Mouse (Mus musculus): ENCODE measurements around the gene Trim67. TPM values are rescaled to one million over a fixed set of nuclear protein-coding genes. Genes with fewer than 3 reads are reported as not detected.

The Trim67 gene
- total and polyA plus RNA-seq, 3 experiments, result 0.52 to 3.5 (median 1.4) TPM

- no peak for DNase-seq
These were observed 85.2 kb downstream of the Trim67 start for GRCm38 (mm10) chr8:124878141-124878540.

GRCm38 (mm10) chr8:124878946-124879526 is 86.1 kb downstream of the Trim67 start:
- no peak for DNase-seq

Other genes with a start within 250 kb of the Trim67 start
- 10 to 100 TPM in 1 of 2 experiments, 1 to 10 TPM in 1; 4.1 to 12.3 TPM for gene Agt, start 223.4 kb upstream of the Trim67 start, total RNA-seq (2021)
- gene Agt, start 223.4 kb upstream of the Trim67 start, polyA plus RNA-seq (2012; rRNA removed), result 17.3 and 19.6 TPM in 2 replicates
- gene Capn9, start 217.0 kb upstream of the Trim67 start, total RNA-seq (2021), result under 1 TPM in 1 of 2 experiments, not detected in 1; 0.26 TPM
- 0.11 and 0.12 TPM in 2 replicates for gene Capn9, start 217.0 kb upstream of the Trim67 start, polyA plus RNA-seq (2012; rRNA removed)
- 10 to 100 TPM; 34.1 to 56.7 TPM for gene 2310022B05Rik, start 129.7 kb upstream of the Trim67 start, total RNA-seq (2021)
- gene 2310022B05Rik, start 129.7 kb upstream of the Trim67 start, polyA plus RNA-seq (2012; rRNA removed), result 37.6 and 49.4 TPM in 2 replicates
- gene Ttc13, start 71.1 kb upstream of the Trim67 start, total RNA-seq (2021), result 10 to 100 TPM; 36.4 to 43.3 TPM
- 14.6 and 16.6 TPM in 2 replicates for gene Ttc13, start 71.1 kb upstream of the Trim67 start, polyA plus RNA-seq (2012; rRNA removed)
- gene Arv1, start 71.0 kb upstream of the Trim67 start, total RNA-seq (2021), result 10 to 100 TPM in 1 of 2 experiments, 1 to 10 TPM in 1; 9.2 to 10.7 TPM
- gene Arv1, start 71.0 kb upstream of the Trim67 start, polyA plus RNA-seq (2012; rRNA removed), result 12.8 and 13.9 TPM in 2 replicates
- gene Fam89a, start 41.3 kb upstream of the Trim67 start, total RNA-seq (2021), result under 1 TPM; 0.28 to 0.43 TPM
- 1.0 and 1.6 TPM in 2 replicates for gene Fam89a, start 41.3 kb upstream of the Trim67 start, polyA plus RNA-seq (2012; rRNA removed)
- 100 to 1,000 TPM in 1 of 2 experiments, 10 to 100 TPM in 1; 81.0 to 108 TPM for gene Gnpat, start 69.9 kb downstream of the Trim67 start, total RNA-seq (2021)
- gene Gnpat, start 69.9 kb downstream of the Trim67 start, polyA plus RNA-seq (2012; rRNA removed), result 66.9 and 77.8 TPM in 2 replicates
- gene 2810004N23Rik, start 70.0 kb downstream of the Trim67 start, total RNA-seq (2021), result 10 to 100 TPM; 25.9 to 28.0 TPM
- gene 2810004N23Rik, start 70.0 kb downstream of the Trim67 start, polyA plus RNA-seq (2012; rRNA removed), result 7.6 and 10.7 TPM in 2 replicates
- gene Exoc8, start 104.6 kb downstream of the Trim67 start, total RNA-seq (2021), result 10 to 100 TPM; 19.9 to 24.2 TPM
- gene Exoc8, start 104.6 kb downstream of the Trim67 start, polyA plus RNA-seq (2012; rRNA removed), result 9.1 and 10.6 TPM in 2 replicates
- 10 to 100 TPM; 19.4 to 19.9 TPM for gene Sprtn, start 104.8 kb downstream of the Trim67 start, total RNA-seq (2021)
- 7.7 and 9.7 TPM in 2 replicates for gene Sprtn, start 104.8 kb downstream of the Trim67 start, polyA plus RNA-seq (2012; rRNA removed)
- 10 to 100 TPM; 56.1 to 68.0 TPM for gene Egln1, start 156.2 kb downstream of the Trim67 start, total RNA-seq (2021)
- 25.3 and 32.7 TPM in 2 replicates for gene Egln1, start 156.2 kb downstream of the Trim67 start, polyA plus RNA-seq (2012; rRNA removed)
- gene Tsnax, start 219.9 kb downstream of the Trim67 start, total RNA-seq (2021), result 10 to 100 TPM; 63.4 to 81.1 TPM
- 24.1 and 25.1 TPM in 2 replicates for gene Tsnax, start 219.9 kb downstream of the Trim67 start, polyA plus RNA-seq (2012; rRNA removed)